Mouse (Mus musculus) liver, adult 2 months (tissue): Measurements from ENCODE around the gene Gcc2. TPM values are rescaled to one million over a fixed set of nuclear protein-coding genes. Genes with fewer than 3 reads are reported as not detected.
A peak's percentile ranks its signal among the peaks of the same experiment; 100 is the strongest.

Experiments used
- DNase-seq: peaks from one replicate; pipeline ENCODE4 v3.0.0-alpha.2; 2011; ENCODE audit warnings: low read depth, low spot score; ENCODE audit errors: extremely low read depth
- H3K27ac ChIP-seq: fragments of 200-500 bp; replicated peaks from 2 replicates; pipeline ENCODE4 v1.5.1; 2012; ENCODE audit warnings: low read depth, mild to moderate bottlenecking, control low read depth, inconsistent platforms, low read length; ENCODE audit not compliant: insufficient read depth
- H3K27me3 ChIP-seq: fragments of 200-500 bp; 2 replicates; pipeline ENCODE4 v1.6.1; 2012; ENCODE audit warnings: mild to moderate bottlenecking, moderate library complexity, low read length, inconsistent platforms; ENCODE audit not compliant: control insufficient read depth, insufficient read depth
- H3K36me3 ChIP-seq: fragments of 200-500 bp; 2 replicates; pipeline ENCODE4 v1.6.1; 2012; ENCODE audit warnings: low read length, inconsistent platforms; ENCODE audit not compliant: control insufficient read depth, insufficient read depth
- H3K4me1 ChIP-seq: fragments of 200-500 bp; 2 replicates; pipeline ENCODE4 v1.6.1; 2011; ENCODE audit warnings: low read length; ENCODE audit not compliant: control insufficient read depth, insufficient read depth
- H3K4me3 ChIP-seq: fragments of 200-500 bp; 2 replicates; pipeline ENCODE4 v1.5.1; 2011; ENCODE audit warnings: low read depth, mild to moderate bottlenecking, control low read depth, low read length, moderate library complexity; ENCODE audit not compliant: insufficient read depth
- H3K79me2 ChIP-seq: fragments of 200-500 bp; 2 replicates; pipeline ENCODE4 v1.6.1; 2012; ENCODE audit warnings: inconsistent platforms, mild to moderate bottlenecking, low read length, moderate library complexity; ENCODE audit not compliant: control insufficient read depth, insufficient read depth
- H3K9ac ChIP-seq: fragments of 200-500 bp; 2 replicates; pipeline ENCODE4 v1.6.1; 2012; ENCODE audit warnings: low read depth, mild to moderate bottlenecking, control low read depth, inconsistent platforms, low read length
- CTCF ChIP-seq: fragments of 200-500 bp; IDR thresholded peaks from 2 replicates; pipeline ENCODE4 v1.5.1; 2011; ENCODE audit warnings: low read depth, low read length, control low read depth
- POLR2A ChIP-seq: fragments of 200-500 bp; IDR thresholded peaks from 2 replicates; pipeline ENCODE4 v1.6.1; 2011; ENCODE audit warnings: low read length, control low read depth; ENCODE audit not compliant: insufficient read depth; ENCODE audit errors: extremely low read depth
- WGBS: fragments of 180-500 bp; shearing (Covaris S2); methylation state at CpG from one replicate; pipeline ENCODE4 v1.1.7; 2018; 5-methylcytosine and 5-hydroxymethylcytosine counted together
- polyA plus RNA-seq: library from polyadenylated mRNA; depleted of rRNA; stranded (reverse); fragments of >200 nt; gene quantifications from 2 replicates; pipeline ENCODE4 v1.2.3, GENCODE M21; 2012
- total RNA-seq: library from RNA; depleted of rRNA; stranded (reverse); fragments of >200 nt; gene quantifications from 2 replicates; pipeline ENCODE4 v1.2.3, GENCODE M21; 2014

Gcc2 gene
- total and polyA plus RNA-seq, 2 experiments: 5.3 to 20.4 TPM

DNA sequence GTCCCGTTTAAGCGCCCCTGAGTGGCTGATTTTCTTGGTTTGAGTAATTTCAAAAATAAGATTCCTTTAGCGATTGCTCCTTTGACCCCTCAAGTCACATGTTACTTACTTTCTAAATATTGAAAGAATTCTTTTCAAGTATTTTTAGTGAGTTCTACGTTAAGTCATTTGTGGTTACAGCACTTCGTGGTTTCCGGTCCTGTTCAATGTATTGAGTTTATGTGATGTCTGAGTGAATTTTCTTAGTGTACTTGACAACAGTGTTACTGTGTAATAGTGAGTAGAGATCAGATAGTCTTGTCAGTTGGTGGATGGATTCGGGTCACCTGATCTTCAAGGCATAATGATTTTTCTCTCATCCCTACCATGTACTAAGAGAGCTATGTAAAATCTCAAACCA lies 26.9 kb downstream of the Gcc2 start:
- no peak for TF ChIP-seq CTCF
- no peak for TF ChIP-seq POLR2A
- no peaks in the 10 kb centered on the region for H3K79me2 ChIP-seq
- no peaks in the 10 kb centered on the region for H3K27me3 ChIP-seq
- DNase-seq: no peak
- H3K27ac ChIP-seq: no peak overlapping the region
- 90% methylated on average over 7 of the region's 7 CpGs for WGBS
- no peak overlapping the region for H3K9ac ChIP-seq
- no peaks in the 10 kb centered on the region for H3K4me1 ChIP-seq
- H3K4me3 ChIP-seq: no peak overlapping the region
- H3K36me3 ChIP-seq: peaks cover 47% of the 10 kb centered on the region

DNA sequence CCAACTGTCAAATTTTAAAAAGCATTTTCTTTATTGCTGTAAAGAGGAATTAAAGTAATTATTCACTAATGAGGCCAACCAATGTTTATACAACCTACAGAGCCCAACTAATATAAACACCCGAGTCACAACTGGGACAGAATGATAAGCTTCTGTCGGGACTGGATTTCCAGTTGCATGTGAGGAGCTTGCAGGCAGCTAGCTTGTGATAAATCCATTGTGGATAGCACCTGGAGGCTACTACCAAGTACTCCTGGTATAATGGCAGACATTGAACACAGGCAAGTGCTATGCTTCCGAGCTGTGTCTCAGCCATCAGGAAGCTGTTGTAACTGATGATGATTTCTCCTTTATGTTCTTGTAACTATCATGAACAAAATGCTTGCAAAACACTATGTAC lies 35.4 kb downstream of the Gcc2 start:
- Histone ChIP-seq H3K4me1 (no peaks in the 10 kb centered on the region), H3K27me3 (no peaks in the 10 kb centered on the region), H3K27ac (no peak overlapping the region), H3K4me3 (no peak overlapping the region), H3K36me3 (peaks cover 72% of the 10 kb centered on the region), H3K79me2 (no peaks in the 10 kb centered on the region), H3K9ac (no peak overlapping the region)
- DNase-seq: no peak
- TF ChIP-seq CTCF (no peak), POLR2A (no peak)
- 72% methylated on average over 3 of the region's 3 CpGs for WGBS

DNA sequence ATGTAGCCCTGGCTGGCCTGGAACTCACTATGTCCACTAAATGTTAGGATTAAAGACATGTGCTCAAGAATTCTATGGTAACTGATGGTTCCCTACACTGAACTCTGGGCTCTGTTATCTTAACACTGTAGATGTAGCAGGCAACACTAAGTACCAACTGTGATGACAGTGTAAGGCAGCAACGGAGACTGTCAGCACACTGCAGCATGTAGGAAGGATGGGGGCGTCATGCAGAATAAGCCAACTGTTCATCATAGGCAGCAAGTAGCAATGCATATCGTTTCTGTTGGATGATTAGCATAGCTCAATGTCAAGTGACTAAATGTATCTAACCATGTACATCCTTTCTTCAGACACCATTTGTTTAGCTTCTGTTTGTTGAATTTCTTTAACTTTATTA lies 38.9 kb downstream of the Gcc2 start:
- Histone ChIP-seq H3K4me1 (no peaks in the 10 kb centered on the region), H3K27ac (no peak overlapping the region), H3K4me3 (no peak overlapping the region), H3K9ac (no peak overlapping the region), H3K36me3 (peaks cover 77% of the 10 kb centered on the region), H3K79me2 (no peaks in the 10 kb centered on the region), H3K27me3 (no peaks in the 10 kb centered on the region)
- DNase-seq: no peak
- TF ChIP-seq POLR2A (no peak), CTCF (no peak)
- 92% methylated on average over 3 of the region's 3 CpGs for WGBS

DNA sequence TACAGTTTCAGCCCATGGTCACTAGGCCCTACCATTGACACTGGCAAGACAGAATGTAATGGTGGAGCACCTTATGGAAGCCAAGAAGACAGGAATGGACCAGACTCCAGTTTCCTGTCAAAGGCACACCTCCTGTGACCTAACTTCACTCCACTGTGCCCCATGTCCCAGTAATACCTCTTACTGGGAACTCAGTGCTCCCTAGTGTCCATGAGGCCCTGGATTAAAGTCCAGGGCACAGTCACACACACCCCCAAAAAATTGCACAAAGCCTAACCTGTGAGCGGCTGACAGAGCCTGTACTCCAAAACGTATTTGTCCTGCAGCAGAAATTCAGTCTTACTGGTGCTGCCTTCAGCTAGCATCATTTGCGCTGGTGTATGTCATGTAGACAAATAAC lies 40.3 kb downstream of the Gcc2 start:
- peak; percentile 63 for DNase-seq
- H3K36me3 ChIP-seq: peaks cover 79% of the 10 kb centered on the region

DNA sequence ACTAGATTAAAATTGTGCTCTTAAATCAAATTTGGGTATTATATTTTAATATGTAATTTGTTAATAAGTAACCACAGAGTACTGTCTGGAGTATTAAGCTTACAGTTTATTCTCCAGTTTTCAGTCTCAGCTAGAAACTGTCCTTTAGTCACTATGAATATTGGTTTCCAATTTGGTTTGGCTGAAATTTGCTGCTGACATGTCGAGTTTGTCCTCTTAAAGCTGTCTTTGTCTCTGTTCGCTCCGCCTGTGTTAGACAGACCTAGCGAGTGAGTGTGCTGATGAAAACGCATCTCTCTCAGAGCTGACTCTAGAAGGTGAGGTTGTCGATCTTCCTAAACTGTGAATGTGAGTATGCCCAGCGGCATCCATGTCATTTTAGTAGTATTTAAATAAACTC lies 49.7 kb downstream of the Gcc2 start:
- TF ChIP-seq POLR2A (no peak), CTCF (no peak)
- no peak overlapping the region for H3K9ac ChIP-seq
- DNase-seq: no peak
- no peaks in the 10 kb centered on the region for H3K27me3 ChIP-seq
- peaks cover 50% of the 10 kb centered on the region for H3K36me3 ChIP-seq
- 95% methylated on average over 7 of the region's 7 CpGs for WGBS
- H3K27ac ChIP-seq: no peak overlapping the region
- H3K79me2 ChIP-seq: no peaks in the 10 kb centered on the region
- no peaks in the 10 kb centered on the region for H3K4me1 ChIP-seq
- no peak overlapping the region for H3K4me3 ChIP-seq

More for the DNA sequence above, 40.3 kb downstream of the Gcc2 start:
- H3K79me2 ChIP-seq: no peaks in the 10 kb centered on the region
- no peaks in the 10 kb centered on the region for H3K27me3 ChIP-seq
- no peak overlapping the region for H3K27ac ChIP-seq
- 67% methylated on average over 3 of the region's 3 CpGs for WGBS
- no peak overlapping the region for H3K9ac ChIP-seq
- TF ChIP-seq CTCF (no peak), POLR2A (no peak)
- H3K4me3 ChIP-seq: no peak overlapping the region
- H3K4me1 ChIP-seq: no peaks in the 10 kb centered on the region

DNA sequence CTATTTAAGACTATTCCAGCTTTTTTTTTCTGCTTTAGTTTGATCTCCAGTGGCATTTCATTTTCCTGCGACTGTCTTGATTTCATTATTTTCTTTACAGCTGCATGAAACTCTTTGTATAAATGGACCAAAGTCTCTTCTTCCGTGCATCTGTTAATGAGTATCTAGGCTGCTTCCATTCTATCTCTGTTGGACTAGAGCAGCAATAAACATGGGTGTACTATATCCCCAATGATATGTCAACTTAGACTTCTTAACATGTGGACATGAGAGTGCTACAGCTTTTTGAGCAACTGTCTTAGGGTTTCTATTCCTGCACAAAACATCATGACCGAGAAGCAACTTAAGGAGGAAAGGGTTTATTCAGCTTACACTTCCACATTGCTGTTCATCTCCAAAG lies 51.6 kb downstream of the Gcc2 start:
- peaks cover 42% of the 10 kb centered on the region for H3K36me3 ChIP-seq
- WGBS: 69% methylated on average over 3 of the region's 3 CpGs

More for the DNA sequence above, 51.6 kb downstream of the Gcc2 start:
- TF ChIP-seq CTCF: no peak
- no peak for TF ChIP-seq POLR2A
- H3K9ac ChIP-seq: no peak overlapping the region
- H3K79me2 ChIP-seq: no peaks in the 10 kb centered on the region
- H3K4me3 ChIP-seq: no peak overlapping the region
- no peaks in the 10 kb centered on the region for H3K4me1 ChIP-seq
- H3K27me3 ChIP-seq: no peaks in the 10 kb centered on the region
- no peak for DNase-seq
- no peak overlapping the region for H3K27ac ChIP-seq
